Mouse (Mus musculus): ENCODE measurements at regions not wholly inside any gene's neighbourhood (a gene's known extent, or its start where the extent isn't known, plus 50 kb on each side); places are given as distances from the start of the nearest gene placed in this dataset.

- TF ChIP-seq RCOR1 (conservative IDR thresholded peaks at IDR 0.05; ENCODE audit: low read depth, low read length) (no peak), CTCF (conservative IDR thresholded peaks at IDR 0.05 in 1 of 2, IDR thresholded peaks at IDR 0.05 in 1 of 2; ENCODE audit: low read depth in 2 of 2, low read length in 2 of 2) (no peak), UBTF (IDR thresholded peaks at IDR 0.05; ENCODE audit: low read depth, low read length) (no peak), ZKSCAN1 (IDR thresholded peaks at IDR 0.05; ENCODE audit: borderline replicate concordance, low read depth, low read length) (no peak), EP300 (IDR thresholded peaks at IDR 0.05; ENCODE audit: low read length) (no peak), POLR2A (IDR thresholded peaks at IDR 0.05; ENCODE audit: low read depth, low read length) (no peak), ZMIZ1 (IDR thresholded peaks at IDR 0.05; ENCODE audit: low read depth, low read length) (no peak), MEF2A (IDR thresholded peaks at IDR 0.05; ENCODE audit: borderline replicate concordance, low read depth, low read length) (no peak), ZNF384 (IDR thresholded peaks at IDR 0.05; ENCODE audit: low read depth, low read length) (no peak), SMC3 (IDR thresholded peaks at IDR 0.05; ENCODE audit: low read depth, low read length) (no peak), MAX (IDR thresholded peaks at IDR 0.05; ENCODE audit: low read length) (no peak), CHD2 (IDR thresholded peaks at IDR 0.05; ENCODE audit: low read length) (no peak), SIN3A (IDR thresholded peaks at IDR 0.05; ENCODE audit: low read length) (no peak)
These were observed 484.6 kb upstream of the Rag2 start for GRCm38 (mm10) chr2:101139931-101140330.

Measured in CH12.LX (cell line).